Mouse (Mus musculus): Measurements from ENCODE around the gene Idh2.
"Not testable (repeated sequence)": the region's sequence is repeated elsewhere in the genome, so short reads cannot be mapped to it uniquely, and the experiment has no call there.

Idh2 gene

DNA sequence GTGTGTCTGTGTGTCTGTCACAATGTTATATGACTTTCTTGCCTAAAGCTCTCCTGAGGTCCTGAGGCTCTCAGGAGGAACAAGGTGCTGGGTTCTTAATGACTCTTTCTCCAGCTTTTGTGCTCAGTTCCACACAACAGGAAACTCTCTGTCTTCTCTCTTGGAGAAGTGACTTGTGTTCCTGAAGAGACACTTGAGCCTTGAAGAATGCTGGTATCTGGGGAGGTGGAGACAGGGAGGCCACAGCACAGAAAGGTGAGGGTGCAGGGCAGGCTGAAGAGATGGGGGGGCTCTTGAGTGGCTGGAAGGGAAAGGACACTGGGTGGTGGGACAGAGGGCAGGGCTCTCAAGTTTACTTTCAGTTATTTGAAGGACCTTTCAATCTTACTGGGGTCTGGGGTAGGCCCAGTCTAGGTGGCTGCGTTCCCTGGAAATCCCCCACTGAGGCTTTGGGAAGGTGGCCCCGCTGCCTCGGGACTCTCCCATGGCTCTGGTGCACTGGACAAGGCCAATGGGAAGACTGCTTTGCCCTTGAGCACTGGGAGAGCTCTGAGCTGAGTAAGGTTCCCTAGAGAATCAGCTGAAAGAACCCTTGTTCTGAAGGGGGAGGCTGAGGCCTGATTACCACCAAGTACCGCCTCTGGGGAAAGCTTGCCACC, 56.7 kb downstream of the Idh2 start:
- DNase-seq, result no peak

DNA sequence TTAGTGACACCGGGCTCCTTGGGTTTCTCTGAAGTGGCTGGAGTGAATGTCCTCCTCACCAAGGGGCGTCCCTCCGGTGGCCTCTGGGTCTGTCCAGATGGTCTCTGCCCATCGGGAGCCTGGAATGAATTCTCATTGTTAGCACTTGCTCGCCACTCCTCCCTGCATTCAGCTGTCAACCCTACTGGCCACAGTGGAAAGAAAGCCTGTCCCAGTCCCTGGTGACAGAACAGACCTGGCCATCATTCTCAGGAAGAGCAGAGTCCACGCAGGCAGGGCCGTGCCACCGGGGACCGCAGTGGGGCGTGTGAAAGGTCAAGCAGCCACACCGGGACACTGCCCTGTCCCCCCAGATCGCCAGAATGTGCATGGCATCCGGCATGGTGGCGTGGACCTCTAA, 57.4 kb downstream of the Idh2 start:
- DNase-seq, result no peak

DNA sequence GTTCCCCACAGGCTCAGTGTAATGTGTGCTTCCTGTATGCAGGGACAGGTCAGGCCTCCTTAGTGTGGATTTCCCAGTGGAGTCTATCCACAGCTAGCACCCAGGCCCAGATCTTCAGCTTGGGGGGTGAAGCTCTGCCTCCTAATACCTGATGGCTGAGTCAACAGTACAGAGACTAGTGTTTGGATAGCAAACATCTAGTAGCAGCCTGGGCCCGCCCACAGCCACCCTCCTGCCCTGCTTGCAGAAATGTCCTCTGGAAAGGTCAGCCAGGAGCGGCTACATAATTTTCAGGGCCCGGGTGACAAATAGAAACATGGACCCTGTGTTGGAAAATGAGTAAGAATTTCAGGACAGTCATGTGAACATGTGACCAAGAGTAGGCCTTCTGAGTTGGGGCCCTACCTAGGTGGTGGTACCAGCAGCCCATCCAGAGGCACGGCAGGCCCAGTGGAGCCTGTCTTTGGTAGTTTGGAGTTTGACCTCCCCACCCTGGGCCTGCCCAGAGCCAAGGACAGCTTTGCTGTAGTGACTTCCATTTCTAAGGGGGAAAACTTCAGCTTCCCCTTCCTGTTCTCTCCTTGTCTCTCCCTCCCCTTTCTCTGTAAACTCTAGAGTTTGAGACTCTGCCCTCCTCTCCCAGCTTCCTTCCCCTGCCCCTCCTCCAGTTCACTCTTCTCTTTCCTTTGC, 58.0 kb downstream of the Idh2 start:
- no peak for DNase-seq

DNA sequence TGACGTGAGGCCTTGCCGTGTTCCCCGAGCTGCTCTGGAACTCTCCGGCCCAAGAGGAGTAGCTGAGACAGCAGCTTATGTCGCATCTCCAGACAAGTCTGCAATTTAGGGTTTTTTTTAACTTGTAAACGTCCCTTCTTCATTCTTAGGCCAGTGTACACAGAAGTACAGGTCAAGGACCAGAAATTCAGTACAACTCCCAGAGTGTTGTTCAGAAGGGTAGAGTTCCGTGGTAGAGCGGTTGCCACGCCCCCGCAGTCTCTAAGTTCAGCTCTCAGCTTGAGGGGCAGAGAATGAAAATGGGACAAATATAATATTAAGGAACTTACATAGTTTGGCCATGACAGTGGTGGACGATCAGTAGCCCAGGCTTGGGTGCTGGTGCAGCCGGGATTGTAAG, 59.4 kb downstream of the Idh2 start:
- no peak for DNase-seq

DNA sequence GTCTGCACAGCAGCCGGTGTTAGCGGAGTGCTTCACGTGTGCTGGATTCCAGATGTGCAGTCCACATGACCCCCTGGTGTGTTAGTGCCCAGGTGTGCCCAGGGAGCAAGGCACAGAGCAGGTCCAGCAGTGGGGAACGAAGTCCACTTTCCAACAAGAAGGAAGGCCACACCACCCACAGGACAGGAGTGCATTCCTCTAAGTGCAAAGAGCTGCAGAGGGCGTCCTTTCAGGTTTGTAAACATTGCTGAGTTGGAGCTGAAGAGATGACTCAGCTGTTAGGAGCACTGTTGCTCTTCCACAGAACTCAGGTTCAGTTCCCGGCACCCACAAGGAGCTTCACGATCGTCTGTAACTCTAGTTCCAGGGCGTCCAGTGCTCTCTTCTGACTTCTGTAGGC, 62.0 kb downstream of the Idh2 start:
- DNase-seq, result no peak

DNA sequence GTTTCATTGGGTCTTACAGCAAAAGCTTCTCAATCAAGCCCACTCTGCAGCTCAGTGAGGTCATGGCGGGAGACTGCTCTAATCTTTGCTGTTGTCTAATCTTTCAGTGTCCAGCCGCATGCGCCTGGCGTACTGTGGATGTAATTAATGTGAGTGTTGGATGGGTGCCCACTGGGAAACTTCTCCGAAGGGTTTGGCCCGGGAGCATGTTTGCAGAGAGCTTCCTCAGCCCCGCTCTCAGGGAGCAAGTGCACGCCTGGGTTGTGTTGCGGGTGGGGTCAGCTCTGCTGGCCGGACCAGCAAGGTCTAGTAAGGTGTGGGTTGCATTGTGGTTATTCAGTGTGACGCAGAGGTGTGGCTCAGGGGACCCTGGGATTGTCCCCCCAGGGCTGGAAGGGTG, 62.9 kb downstream of the Idh2 start:
- DNase-seq, result no peak

DNA sequence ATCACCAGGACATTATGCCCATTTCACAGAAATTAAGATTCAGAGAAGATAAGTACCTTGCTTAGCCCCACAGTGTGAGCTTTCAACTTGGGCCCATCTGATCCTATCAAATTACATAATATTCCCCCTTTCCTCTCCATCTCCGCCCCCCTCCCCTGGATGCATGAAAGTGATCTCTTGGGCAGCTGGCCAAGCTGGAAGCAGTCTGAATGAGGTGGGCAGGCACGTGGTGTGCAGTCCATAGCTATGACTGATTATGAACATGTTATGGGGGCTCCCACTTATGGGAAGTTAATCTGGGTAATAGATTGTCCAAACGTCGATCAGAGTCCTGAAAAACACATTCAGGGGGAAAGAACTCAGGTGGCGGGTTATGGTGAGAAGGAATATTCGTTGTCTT, 63.4 kb downstream of the Idh2 start:
- DNase-seq, result no peak

DNA sequence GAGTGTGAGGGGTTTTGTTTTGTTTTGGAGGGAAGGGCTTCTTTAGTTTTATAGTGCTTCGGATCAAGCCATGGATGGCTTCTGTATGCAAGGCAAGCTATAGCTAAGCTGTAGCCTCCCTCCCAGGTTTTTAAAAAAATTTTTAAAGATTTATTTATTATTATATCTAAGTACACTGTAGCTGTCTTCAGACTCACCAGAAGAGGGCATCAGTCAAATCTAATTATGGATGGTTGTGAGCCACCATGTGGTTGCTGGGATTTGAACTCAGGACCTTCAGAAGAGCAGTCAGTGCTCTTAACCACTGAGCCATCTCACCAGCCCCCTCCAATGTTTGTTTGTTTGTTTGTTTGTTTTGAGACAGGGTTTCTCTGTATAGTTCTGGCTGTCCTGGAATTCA, 64.8 kb downstream of the Idh2 start:
- not testable (repeated sequence) for DNase-seq

DNA sequence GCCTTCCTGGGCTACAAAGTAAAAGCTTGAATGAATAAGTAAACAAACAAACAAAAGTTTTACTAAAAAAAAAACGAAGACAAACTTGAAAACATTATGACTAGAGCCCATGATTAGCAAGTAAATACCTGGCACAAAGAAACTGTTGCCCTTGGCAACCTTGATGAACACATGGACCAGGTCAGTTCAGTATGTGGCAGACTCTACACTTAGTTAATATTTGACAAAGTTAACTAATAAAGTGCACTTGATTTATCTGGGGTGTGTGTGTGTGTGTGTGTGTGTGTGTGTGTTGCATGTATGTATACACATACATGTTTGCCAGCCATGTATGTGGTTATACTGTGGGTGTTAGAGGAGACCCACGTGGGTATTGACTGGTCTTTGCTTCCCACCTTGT, 65.4 kb downstream of the Idh2 start:
- DNase-seq, result no peak

DNA sequence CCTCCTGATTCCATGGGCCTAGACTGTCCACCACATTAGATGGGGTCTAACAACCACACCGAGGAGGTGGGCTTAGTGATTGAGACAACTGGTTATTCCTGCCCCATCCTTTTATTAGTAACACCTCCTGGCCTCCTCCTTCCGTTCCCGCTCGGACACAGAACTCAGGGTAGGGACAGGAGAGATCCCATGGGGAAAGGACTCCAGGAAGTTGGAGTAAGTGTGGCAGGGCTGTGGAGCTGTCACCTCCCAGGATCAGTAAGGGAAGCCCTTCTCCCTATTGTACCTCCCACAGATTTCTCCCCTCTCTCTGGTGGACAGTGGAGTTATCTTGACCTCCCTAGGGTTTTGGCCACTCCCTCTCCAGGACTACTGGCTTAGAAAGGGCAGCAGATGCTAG, 68.2 kb downstream of the Idh2 start:
- DNase-seq, result no peak

All from right cerebral cortex, postnatal 25 days (tissue).